Mouse (Mus musculus): ENCODE measurements around the gene Camk2g. TPM values are rescaled to one million over a fixed set of nuclear protein-coding genes. Genes with fewer than 3 reads are reported as not detected.

Camk2g gene
- total RNA-seq, 1 experiment = 28.7 TPM

GRCm38 (mm10) chr14:20700362-20700761 lies 93.5 kb downstream of the Camk2g start:
- in situ Hi-C loops (cut with MboI; ENCODE audit: low sequenced_read_pairs in 2 of 2, unreplicated experiment in 2 of 2) = no loop called here
- Histone ChIP-seq H3K4me3 (ENCODE audit: insufficient read depth in 1 of 2, low read depth in 1 of 2, low read length in 2 of 2, poor library complexity in 1 of 2, severe bottlenecking in 1 of 2) (no peak overlapping the region), H3K9ac (ENCODE audit: insufficient read depth, low read depth, low read length, poor library complexity, severe bottlenecking) (no peak overlapping the region), H3K36me3 (ENCODE audit: control insufficient read depth, insufficient read depth, low read length, poor library complexity, severe bottlenecking) (no peaks in the 10 kb centered on the region; the same call in 1 of the 2 replicates), H3K9me3 (ENCODE audit: control insufficient read depth, insufficient read depth, low read depth, low read length) (no peaks in the 10 kb centered on the region), H3K27ac (ENCODE audit: insufficient read depth, low read depth, low read length, poor library complexity, severe bottlenecking) (no peak overlapping the region), H3K4me1 (ENCODE audit: control insufficient read depth in 2 of 2, insufficient read depth in 2 of 2, low read length in 2 of 2, poor library complexity in 1 of 2) (peaks cover 6 to 8% of the 10 kb centered on the region in 2 experiments)
- DNase-seq (ENCODE audit: low read depth, low spot score) = no peak
- TF ChIP-seq CHD2 (IDR thresholded peaks at IDR 0.05; ENCODE audit: low read depth, low read length) (no peak), ZNF384 (IDR thresholded peaks at IDR 0.05; ENCODE audit: low read depth, low read length) (no peak), HCFC1 (IDR thresholded peaks at IDR 0.05; ENCODE audit: borderline replicate concordance, insufficient read depth, low read length) (no peak), ZC3H11A (IDR thresholded peaks at IDR 0.05; ENCODE audit: borderline replicate concordance, low read depth, low read length) (no peak), MAFK (IDR thresholded peaks at IDR 0.05; ENCODE audit: insufficient read depth, low read depth, low read length) (no peak)

- Histone ChIP-seq H3K36me3 (ENCODE audit: control insufficient read depth, insufficient read depth, low read length, poor library complexity, severe bottlenecking) (peaks cover 9% of the 10 kb centered on the region), H3K4me1 (ENCODE audit: control insufficient read depth in 2 of 2, insufficient read depth in 2 of 2, low read length in 2 of 2, poor library complexity in 1 of 2) (peaks cover 8 to 10% of the 10 kb centered on the region in 2 experiments), H3K4me3 (ENCODE audit: insufficient read depth in 1 of 2, low read depth in 1 of 2, low read length in 2 of 2, poor library complexity in 1 of 2, severe bottlenecking in 1 of 2) (no peak overlapping the region), H3K9me3 (ENCODE audit: control insufficient read depth, insufficient read depth, low read depth, low read length) (no peaks in the 10 kb centered on the region), H3K9ac (ENCODE audit: insufficient read depth, low read depth, low read length, poor library complexity, severe bottlenecking) (no peak overlapping the region), H3K27ac (ENCODE audit: insufficient read depth, low read depth, low read length, poor library complexity, severe bottlenecking) (no peak overlapping the region)
- TF ChIP-seq ZC3H11A (IDR thresholded peaks at IDR 0.05; ENCODE audit: borderline replicate concordance, low read depth, low read length) (no peak), HCFC1 (IDR thresholded peaks at IDR 0.05; ENCODE audit: borderline replicate concordance, insufficient read depth, low read length) (no peak), CHD2 (IDR thresholded peaks at IDR 0.05; ENCODE audit: low read depth, low read length) (no peak), ZNF384 (IDR thresholded peaks at IDR 0.05; ENCODE audit: low read depth, low read length) (no peak), MAFK (IDR thresholded peaks at IDR 0.05; ENCODE audit: insufficient read depth, low read depth, low read length) (no peak)
- DNase-seq (ENCODE audit: low read depth, low spot score) = no peak
- in situ Hi-C loops (cut with MboI; ENCODE audit: low sequenced_read_pairs in 2 of 2, unreplicated experiment in 2 of 2) = no loop called here
These were observed 95.4 kb downstream of the Camk2g start for GRCm38 (mm10) chr14:20698515-20698914.

- no peak overlapping the region for H3K27ac ChIP-seq (ENCODE audit: insufficient read depth, low read depth, low read length, poor library complexity, severe bottlenecking)
- DNase-seq (ENCODE audit: low read depth, low spot score) = no peak
- peaks cover 14% of the 10 kb centered on the region for H3K36me3 ChIP-seq (ENCODE audit: control insufficient read depth, insufficient read depth, low read length, poor library complexity, severe bottlenecking)
- peaks cover 8 to 10% of the 10 kb centered on the region in 2 experiments for H3K4me1 ChIP-seq (ENCODE audit: control insufficient read depth in 2 of 2, insufficient read depth in 2 of 2, low read length in 2 of 2, poor library complexity in 1 of 2)
- H3K4me3 ChIP-seq (ENCODE audit: insufficient read depth in 1 of 2, low read depth in 1 of 2, low read length in 2 of 2, poor library complexity in 1 of 2, severe bottlenecking in 1 of 2) = no peak overlapping the region
- in situ Hi-C loops (cut with MboI; ENCODE audit: low sequenced_read_pairs in 2 of 2, unreplicated experiment in 2 of 2) = no loop called here
- H3K9ac ChIP-seq (ENCODE audit: insufficient read depth, low read depth, low read length, poor library complexity, severe bottlenecking) = no peak overlapping the region
- TF ChIP-seq MAFK (IDR thresholded peaks at IDR 0.05; ENCODE audit: insufficient read depth, low read depth, low read length) (no peak), HCFC1 (IDR thresholded peaks at IDR 0.05; ENCODE audit: borderline replicate concordance, insufficient read depth, low read length) (no peak), ZNF384 (IDR thresholded peaks at IDR 0.05; ENCODE audit: low read depth, low read length) (no peak), CHD2 (IDR thresholded peaks at IDR 0.05; ENCODE audit: low read depth, low read length) (no peak), ZC3H11A (IDR thresholded peaks at IDR 0.05; ENCODE audit: borderline replicate concordance, low read depth, low read length) (no peak)
- no peaks in the 10 kb centered on the region for H3K9me3 ChIP-seq (ENCODE audit: control insufficient read depth, insufficient read depth, low read depth, low read length)
These were observed 96.9 kb downstream of the Camk2g start for GRCm38 (mm10) chr14:20696986-20697385.

GRCm38 (mm10) chr14:20695761-20696520 lies 97.9 kb downstream of the Camk2g start:
- peaks cover 23% of the 10 kb centered on the region for H3K36me3 ChIP-seq (ENCODE audit: control insufficient read depth, insufficient read depth, low read length, poor library complexity, severe bottlenecking)
- peak overlapping the region; percentile 83 for H3K9ac ChIP-seq (ENCODE audit: insufficient read depth, low read depth, low read length, poor library complexity, severe bottlenecking)
- peaks cover 8 to 10% of the 10 kb centered on the region in 2 experiments for H3K4me1 ChIP-seq (ENCODE audit: control insufficient read depth in 2 of 2, insufficient read depth in 2 of 2, low read length in 2 of 2, poor library complexity in 1 of 2)
- DNase-seq (ENCODE audit: low read depth, low spot score) = no peak
- no peak overlapping the region for H3K27ac ChIP-seq (ENCODE audit: insufficient read depth, low read depth, low read length, poor library complexity, severe bottlenecking)
- in situ Hi-C loops (cut with MboI; ENCODE audit: low sequenced_read_pairs in 2 of 2, unreplicated experiment in 2 of 2) = no loop called here
- peak overlapping the region; percentile 76 to 90 for H3K4me3 ChIP-seq (ENCODE audit: insufficient read depth in 1 of 2, low read depth in 1 of 2, low read length in 2 of 2, poor library complexity in 1 of 2, severe bottlenecking in 1 of 2)
- TF ChIP-seq ZNF384 (IDR thresholded peaks at IDR 0.05; ENCODE audit: low read depth, low read length) (no peak), MAFK (IDR thresholded peaks at IDR 0.05; ENCODE audit: insufficient read depth, low read depth, low read length) (no peak), CHD2 (IDR thresholded peaks at IDR 0.05; ENCODE audit: low read depth, low read length) (no peak), HCFC1 (IDR thresholded peaks at IDR 0.05; ENCODE audit: borderline replicate concordance, insufficient read depth, low read length) (no peak), ZC3H11A (IDR thresholded peaks at IDR 0.05; ENCODE audit: borderline replicate concordance, low read depth, low read length) (no peak)
- H3K9me3 ChIP-seq (ENCODE audit: control insufficient read depth, insufficient read depth, low read depth, low read length) = no peaks in the 10 kb centered on the region
